Mouse (Mus musculus): ENCODE measurements around the gene Bahcc1. TPM values are rescaled to one million over a fixed set of nuclear protein-coding genes. Genes with fewer than 3 reads are reported as not detected.

Gene Bahcc1
- polyA plus RNA-seq, 1 experiment from 2014 or later: 8.2 TPM

- ATAC-seq (replicated peaks; ENCODE audit: low FRiP score, low read depth) (0 out of 2 replicates have a peak, but pooled peaks have one; percentile 36), DNase-seq (ENCODE audit: low spot score) (no peak)
- no peaks in the 10 kb centered on the region for H3K9me3 ChIP-seq (replicated peaks; ENCODE audit: low read length)
- WGBS: 53% methylated on average over 9 of the region's 9 CpGs
- H3K27me3 ChIP-seq (ENCODE audit: insufficient read depth, low read length): no peaks in the 10 kb centered on the region
- H3K4me3 ChIP-seq (replicated peaks; ENCODE audit: low read depth, low read length): no peak overlapping the region
- H3K4me2 ChIP-seq (ENCODE audit: low read length): peak overlapping the region; percentile 15; the same call in 1 of the 2 replicates
- peak overlapping the region; percentile 70 for H3K27ac ChIP-seq
- no peaks in the 10 kb centered on the region for H3K36me3 ChIP-seq (ENCODE audit: insufficient read depth, low read length)
- H3K9ac ChIP-seq (ENCODE audit: low read depth, low read length): no peak overlapping the region
- peaks cover 15% of the 10 kb centered on the region for H3K4me1 ChIP-seq (replicated peaks; ENCODE audit: insufficient read depth, low read length)
- no peak for TF ChIP-seq CTCF (IDR thresholded peaks at IDR 0.05; ENCODE audit: low read depth)
Measured at GRCm38 (mm10) chr11:120206069-120206668, 26.6 kb upstream of the Bahcc1 start.

GRCm38 (mm10) chr11:120206669-120207090 lies 26.1 kb upstream of the Bahcc1 start:
- Histone ChIP-seq H3K4me2 (ENCODE audit: low read length) (peak overlapping the region; percentile 15; the same call in 1 of the 2 replicates), H3K4me3 (replicated peaks; ENCODE audit: low read depth, low read length) (no peak overlapping the region), H3K27me3 (ENCODE audit: insufficient read depth, low read length) (no peaks in the 10 kb centered on the region), H3K9me3 (replicated peaks; ENCODE audit: low read length) (no peaks in the 10 kb centered on the region), H3K36me3 (ENCODE audit: insufficient read depth, low read length) (no peaks in the 10 kb centered on the region), H3K9ac (ENCODE audit: low read depth, low read length) (no peak overlapping the region), H3K4me1 (replicated peaks; ENCODE audit: insufficient read depth, low read length) (peaks cover 15% of the 10 kb centered on the region), H3K27ac (peak overlapping the region; percentile 70)
- WGBS: 25% methylated on average over 5 of the region's 5 CpGs
- DNase-seq (ENCODE audit: low spot score) (peak; percentile 89), ATAC-seq (replicated peaks; ENCODE audit: low FRiP score, low read depth) (peak; percentile 69)
- no peak for TF ChIP-seq CTCF (IDR thresholded peaks at IDR 0.05; ENCODE audit: low read depth)

DNA sequence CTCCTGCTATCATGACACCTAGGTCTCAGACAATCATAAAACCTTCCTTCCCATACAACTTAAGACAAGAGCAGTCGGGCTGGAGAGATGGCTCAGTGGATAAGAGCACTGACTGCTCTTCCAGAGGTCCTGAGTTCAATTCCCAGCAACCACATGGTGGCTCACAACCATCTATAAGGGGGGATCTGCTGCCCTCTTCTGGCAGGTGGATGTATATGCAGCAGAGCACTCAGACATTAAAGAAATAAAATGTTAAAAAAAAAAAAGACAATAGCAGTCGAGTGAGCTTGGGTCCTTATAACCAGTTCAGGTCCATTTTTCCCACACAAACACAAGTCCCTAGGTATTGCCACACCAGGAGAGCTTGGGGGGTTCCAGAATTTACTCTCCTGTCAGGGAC lies 23.9 kb upstream of the Bahcc1 start:
- no peak for ATAC-seq (replicated peaks; ENCODE audit: low FRiP score, low read depth)
- Histone ChIP-seq H3K4me3 (replicated peaks; ENCODE audit: low read depth, low read length) (no peak overlapping the region), H3K4me1 (replicated peaks; ENCODE audit: insufficient read depth, low read length) (peaks cover 15% of the 10 kb centered on the region), H3K36me3 (ENCODE audit: insufficient read depth, low read length) (no peaks in the 10 kb centered on the region), H3K27me3 (ENCODE audit: insufficient read depth, low read length) (no peaks in the 10 kb centered on the region), H3K27ac (no peak overlapping the region), H3K9me3 (replicated peaks; ENCODE audit: low read length) (no peaks in the 10 kb centered on the region), H3K9ac (ENCODE audit: low read depth, low read length) (no peak overlapping the region), H3K4me2 (ENCODE audit: low read length) (no peak overlapping the region)
- peak; percentile 67 for TF ChIP-seq CTCF (IDR thresholded peaks at IDR 0.05; ENCODE audit: low read depth)
- no peak for DNase-seq (ENCODE audit: low spot score)
- 74% methylated on average over 2 of the region's 2 CpGs for WGBS

- DNase-seq (ENCODE audit: low spot score) (no peak), ATAC-seq (replicated peaks; ENCODE audit: low FRiP score, low read depth) (0 out of 2 replicates have a peak, but pooled peaks have one; percentile 50)
- no peak overlapping the region for H3K4me2 ChIP-seq (ENCODE audit: low read length)
- 43% methylated on average over 8 of the region's 8 CpGs for WGBS
- no peak overlapping the region for H3K9ac ChIP-seq (ENCODE audit: low read depth, low read length)
- no peaks in the 10 kb centered on the region for H3K36me3 ChIP-seq (ENCODE audit: insufficient read depth, low read length)
- no peaks in the 10 kb centered on the region for H3K27me3 ChIP-seq (ENCODE audit: insufficient read depth, low read length)
- no peak overlapping the region for H3K4me3 ChIP-seq (replicated peaks; ENCODE audit: low read depth, low read length)
- TF ChIP-seq CTCF (IDR thresholded peaks at IDR 0.05; ENCODE audit: low read depth): no peak
- H3K27ac ChIP-seq: peak overlapping the region; percentile 5
- H3K9me3 ChIP-seq (replicated peaks; ENCODE audit: low read length): no peaks in the 10 kb centered on the region
- peaks cover 15% of the 10 kb centered on the region for H3K4me1 ChIP-seq (replicated peaks; ENCODE audit: insufficient read depth, low read length)
Measured at GRCm38 (mm10) chr11:120209462-120209861, 23.3 kb upstream of the Bahcc1 start.

GRCm38 (mm10) chr11:120215726-120216241 lies 17.0 kb upstream of the Bahcc1 start:
- H3K27ac ChIP-seq: peak overlapping the region; percentile 87
- no peaks in the 10 kb centered on the region for H3K27me3 ChIP-seq (ENCODE audit: insufficient read depth, low read length)
- no peaks in the 10 kb centered on the region for H3K9me3 ChIP-seq (replicated peaks; ENCODE audit: low read length)
- no peaks in the 10 kb centered on the region for H3K36me3 ChIP-seq (ENCODE audit: insufficient read depth, low read length)
- DNase-seq (ENCODE audit: low spot score) (peak; percentile 57), ATAC-seq (replicated peaks; ENCODE audit: low FRiP score, low read depth) (0 out of 2 replicates have a peak, but pooled peaks have one; percentile 12)
- no peak overlapping the region for H3K4me2 ChIP-seq (ENCODE audit: low read length)
- H3K4me1 ChIP-seq (replicated peaks; ENCODE audit: insufficient read depth, low read length): peaks cover 31% of the 10 kb centered on the region
- H3K9ac ChIP-seq (ENCODE audit: low read depth, low read length): no peak overlapping the region
- TF ChIP-seq CTCF (IDR thresholded peaks at IDR 0.05; ENCODE audit: low read depth): no peak
- H3K4me3 ChIP-seq (replicated peaks; ENCODE audit: low read depth, low read length): no peak overlapping the region
- WGBS: 40% methylated on average over 10 of the region's 10 CpGs

GRCm38 (mm10) chr11:120216540-120217324 lies 16.0 kb upstream of the Bahcc1 start:
- Histone ChIP-seq H3K4me3 (replicated peaks; ENCODE audit: low read depth, low read length) (no peak overlapping the region), H3K27ac (peak overlapping the region; percentile 87), H3K27me3 (ENCODE audit: insufficient read depth, low read length) (no peaks in the 10 kb centered on the region), H3K9me3 (replicated peaks; ENCODE audit: low read length) (no peaks in the 10 kb centered on the region), H3K4me2 (ENCODE audit: low read length) (no peak overlapping the region), H3K36me3 (ENCODE audit: insufficient read depth, low read length) (no peaks in the 10 kb centered on the region), H3K9ac (ENCODE audit: low read depth, low read length) (0 out of 2 replicates have a peak overlapping the region, but pooled peaks have one; percentile 37), H3K4me1 (replicated peaks; ENCODE audit: insufficient read depth, low read length) (peaks cover 38% of the 10 kb centered on the region)
- ATAC-seq (replicated peaks; ENCODE audit: low FRiP score, low read depth): peak; percentile 59
- peak; percentile 88 for DNase-seq (ENCODE audit: low spot score)
- WGBS: 14% methylated on average over 11 of the region's 11 CpGs
- TF ChIP-seq CTCF (IDR thresholded peaks at IDR 0.05; ENCODE audit: low read depth): no peak

Data from kidney, postnatal 0 days (tissue).